In the genomic region with DNA sequence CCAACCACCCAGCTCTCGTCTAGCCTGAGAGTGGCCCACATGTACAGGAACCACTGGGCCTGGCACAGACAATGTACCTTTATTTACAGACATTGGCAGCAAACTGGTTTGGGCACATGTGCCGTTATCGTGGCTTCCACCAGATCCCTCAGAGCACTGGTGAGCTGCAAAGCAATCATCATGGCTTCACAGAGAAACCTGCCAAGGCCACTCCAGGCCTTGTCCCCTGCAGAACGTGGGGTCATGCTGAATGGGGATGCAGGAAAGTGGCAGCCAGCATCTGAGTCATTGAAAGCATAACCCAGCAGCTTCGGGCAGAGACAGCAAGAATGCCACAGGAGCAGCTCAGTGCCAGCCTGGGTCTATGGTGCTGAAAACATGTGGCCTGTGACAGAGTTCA, we compare ENCODE assay signal across 28 mouse cellular contexts. TPM values are rescaled to one million over a fixed set of nuclear protein-coding genes. Genes with fewer than 3 reads are reported as not detected.
DNase-seq lines count a peak whose midpoint lies in the region; ATAC-seq and TF ChIP-seq lines count a peak whose summit lies in the region.
"Had no signal": no experiment of that assay in that cellular context is flagged by ENCODE, and none has a peak within 500 bp of the region (broad histone marks: within the 10 kb centered on the region; RNA-seq: fewer than 3 reads in every experiment).

No protein-coding gene starts in this region.

- no peak for TF ChIP-seq CTCF in gastrocnemius, adult 2 months (IDR thresholded peaks at IDR 0.05)

- intact Hi-C loops in gastrocnemius, adult 2 months (cut with DNase I), result no loop called here

- DNase-seq in adrenal gland, adult (ENCODE audit: inconsistent age in 2 of 2, low spot score in 1 of 2), result peak; percentile 75 to 79
- DNase-seq in adrenal gland, adult 8-10 months, result no peak
- DNase-seq in adrenal gland, postnatal 10 days, result peak; percentile 36
- no peak for DNase-seq in adrenal gland, postnatal 4 days (ENCODE audit: low spot score in 2 of 2)
- peak; percentile 6 for DNase-seq in gastrocnemius, adult 2 months
- DNase-seq in gastrocnemius, postnatal 25 days, result no peak
- DNase-seq: B cell, adult 2 months; cerebellum, adult 11 months; cerebellum, adult 18-20 months; cerebellum, adult 8-10 months; cerebellum, adult 9-11 months; cerebellum, postnatal 14 days; cerebellum, postnatal 36 days; embryo, embryonic 11 days had no signal

- no peak overlapping the region for H3K4me3 ChIP-seq in gastrocnemius, adult 2 months
- peak overlapping the region; percentile 10 for H3K4me3 ChIP-seq in megakaryocyte, embryonic 14.5 days (replicated peaks)
- H3K4me3 ChIP-seq: embryonic facial prominence, embryonic 13.5 days; embryonic facial prominence, embryonic 15.5 days; erythroblast, embryonic 14.5 days; forebrain, embryonic 10.5 days; forebrain, embryonic 12.5 days had no signal

- H3K9me3 ChIP-seq in megakaryocyte, embryonic 14.5 days, result peaks cover 5% of the 10 kb centered on the region; the same call in 1 of the 2 replicates
- H3K9me3 ChIP-seq: embryonic facial prominence, embryonic 13.5 days; embryonic facial prominence, embryonic 15.5 days; forebrain, embryonic 10.5 days; forebrain, embryonic 12.5 days; G1E had no signal

- ATAC-seq in megakaryocyte, adult 5-6 weeks (ENCODE audit: poor library complexity, severe bottlenecking), result no peak
- ATAC-seq: activated CD4-positive, CD25-positive, alpha-beta regulatory T cell, adult 4 months; CD4-positive, CD25-positive, alpha-beta regulatory T cell, adult 4 months; forebrain, embryonic 14.5 days; forebrain, embryonic 16.5 days; Patski had no signal

- H3K27me3 ChIP-seq in megakaryocyte, embryonic 14.5 days (replicated peaks), result peaks cover 8% of the 10 kb centered on the region
- H3K27me3 ChIP-seq: CH12.LX; embryonic facial prominence, embryonic 13.5 days; embryonic facial prominence, embryonic 15.5 days; forebrain, embryonic 12.5 days; Patski had no signal

- H3K4me1 ChIP-seq in megakaryocyte, embryonic 14.5 days, result peaks cover 38% of the 10 kb centered on the region
- H3K4me1 ChIP-seq: embryonic facial prominence, embryonic 13.5 days; embryonic facial prominence, embryonic 15.5 days; forebrain, embryonic 10.5 days; forebrain, embryonic 12.5 days had no signal

- no peak overlapping the region for H3K27ac ChIP-seq in gastrocnemius, adult 2 months
- H3K27ac ChIP-seq: embryonic facial prominence, embryonic 13.5 days; embryonic facial prominence, embryonic 15.5 days; forebrain, embryonic 10.5 days; forebrain, embryonic 12.5 days had no signal

- peaks cover 63% of the 10 kb centered on the region for H3K36me3 ChIP-seq in megakaryocyte, embryonic 14.5 days (replicated peaks; ENCODE audit: low read length)
- H3K36me3 ChIP-seq: G1E had no signal

RNA-seq across cellular contexts. Expression of a gene that starts 18.8 kb away (rescaled TPM):
- 100 to 1,000 TPM in 3 of 4 experiments, 10 to 100 TPM in 1; 85.3 to 110 (median 106) TPM for total RNA-seq in adrenal gland, adult 8-10 months (2022)
- 10 to 100 TPM; 87.1 to 99.7 TPM for total RNA-seq in adrenal gland, postnatal 10 days (2021)
- total RNA-seq in adrenal gland, postnatal 4 days (2021), result 100 to 1,000 TPM; 104 to 114 TPM
- total RNA-seq in gastrocnemius, adult 2 months (2021), result 10 to 100 TPM; 66.1 to 70.5 TPM
- 10 to 100 TPM; 47.0 to 50.9 TPM for total RNA-seq in gastrocnemius, postnatal 25 days (2021)
- 17.5 and 45.1 TPM in 2 replicates for polyA plus RNA-seq in megakaryocyte, embryonic 14.5 days (2012; ENCODE audit: insufficient read depth, low replicate concordance)
- total RNA-seq in megakaryocyte, adult 5-6 weeks (2015), result 77.7 and 92.8 TPM in 2 replicates
- total RNA-seq in megakaryocyte, adult 5-6 weeks (2017), result 87.2 and 94.5 TPM in 2 replicates

Comparison
In these comparisons a context has a peak if more than half of its experiments do, and no peak if none do; other contexts are left out.
1. DNase-seq: peak in adrenal gland, adult (2 of 2), adrenal gland, postnatal 10 days (single experiment) and gastrocnemius, adult 2 months (single experiment); none in adrenal gland, adult 8-10 months (single experiment), adrenal gland, postnatal 4 days (0 of 2) and gastrocnemius, postnatal 25 days (single experiment).